Mouse (Mus musculus) MEL (cell line): ENCODE results near the gene Rgs9bp. TPM values are rescaled to one million over a fixed set of nuclear protein-coding genes. Genes with fewer than 3 reads are reported as not detected.
A peak's percentile ranks its signal among the peaks of the same experiment; 100 is the strongest.

Source experiments
- DNase-seq: peaks from one replicate; pipeline ENCODE4 v3.0.0; 2011; ENCODE audit warnings: low read depth, low spot score
- H3K27ac ChIP-seq: 2 replicates; pipeline ENCODE4 v1.5.1; 2012; ENCODE audit warnings: low read depth, mild to moderate bottlenecking, control low read depth, low read length, moderate library complexity; ENCODE audit not compliant: control insufficient read depth
- H3K27me3 ChIP-seq, 2 experiments: fragments of 150-350 bp in 1 of 2; sonication (generic) in 1 of 2; 2 replicates each; pipeline ENCODE4 v1.6.1; 2012; ENCODE audit warnings: low read length in 2 of 2, mild to moderate bottlenecking in 2 of 2, improper control_type of control experiment in 1 of 2, moderate library complexity in 1 of 2; ENCODE audit not compliant: insufficient read depth in 2 of 2, control insufficient read depth in 1 of 2
- H3K36me3 ChIP-seq, 2 experiments: 2 replicates each; pipeline ENCODE4 v1.6.1; 2012 to 2014; ENCODE audit warnings: low read length in 2 of 2, improper control_type of control experiment in 1 of 2, inconsistent platforms in 1 of 2, mild to moderate bottlenecking in 1 of 2; ENCODE audit not compliant: insufficient read depth in 2 of 2, control insufficient read depth in 1 of 2
- H3K4me1 ChIP-seq, 2 experiments: fragments of 150-350 bp in 1 of 2; sonication (generic) in 1 of 2; 2 replicates each; pipeline ENCODE4 v1.6.1; 2012; ENCODE audit warnings: low read length in 2 of 2, improper control_type of control experiment in 1 of 2, mild to moderate bottlenecking in 1 of 2; ENCODE audit not compliant: insufficient read depth in 2 of 2, control insufficient read depth in 1 of 2
- H3K4me3 ChIP-seq, 2 experiments: fragments of 150-350 bp in 1 of 2; sonication (generic) in 1 of 2; 2 replicates each; pipeline ENCODE4 v1.5.1; 2012; ENCODE audit warnings: low read depth in 2 of 2, low read length in 2 of 2, mild to moderate bottlenecking in 2 of 2, moderate library complexity in 2 of 2, control low read depth in 1 of 2, improper control_type of control experiment in 1 of 2; ENCODE audit not compliant: control insufficient read depth in 1 of 2, insufficient read depth in 1 of 2
- H3K79me2 ChIP-seq: 2 replicates; pipeline ENCODE4 v1.6.1; 2012; ENCODE audit warnings: mild to moderate bottlenecking, low read length, moderate library complexity; ENCODE audit not compliant: control insufficient read depth, poor library complexity, insufficient read depth
- H3K9ac ChIP-seq: 2 replicates; pipeline ENCODE4 v1.6.1; 2012; ENCODE audit warnings: low read depth, mild to moderate bottlenecking, control low read depth, low read length, moderate library complexity; ENCODE audit not compliant: control insufficient read depth, poor library complexity, severe bottlenecking
- H3K9me3 ChIP-seq: fragments of 150-350 bp; sonication (generic); replicated peaks from 2 replicates; pipeline ENCODE4 v1.6.1; 2012; ENCODE audit warnings: mild to moderate bottlenecking, low read length, improper control_type of control experiment, moderate library complexity; ENCODE audit not compliant: insufficient read depth
- BHLHE40 ChIP-seq: IDR thresholded peaks from 2 replicates; pipeline ENCODE4 v1.6.1; 2012; ENCODE audit warnings: low read depth, mild to moderate bottlenecking, inconsistent platforms, low read length, improper control_type of control experiment, borderline replicate concordance
- CHD1 ChIP-seq: IDR thresholded peaks from 2 replicates; pipeline ENCODE4 v1.6.1; 2012; ENCODE audit warnings: low read depth, mild to moderate bottlenecking, inconsistent platforms, low read length, improper control_type of control experiment
- EP300 ChIP-seq, 2 experiments: IDR thresholded peaks; 2 replicates each; pipeline ENCODE4 v1.6.1; 2011; ENCODE audit warnings: improper control_type of control experiment in 2 of 2, low read length in 2 of 2, low read depth in 1 of 2, mild to moderate bottlenecking in 1 of 2
- GABPA ChIP-seq: IDR thresholded peaks from 2 replicates; pipeline ENCODE4 v1.6.1; 2012; ENCODE audit warnings: low read depth, mild to moderate bottlenecking, inconsistent platforms, low read length, improper control_type of control experiment, moderate library complexity
- GATA1 ChIP-seq: IDR thresholded peaks from 2 replicates; pipeline ENCODE4 v1.6.1; 2011; ENCODE audit warnings: low read depth, low read length, improper control_type of control experiment
- MAFK ChIP-seq: IDR thresholded peaks from 2 replicates; pipeline ENCODE4 v1.6.1; 2011; ENCODE audit warnings: low read depth, mild to moderate bottlenecking, low read length, improper control_type of control experiment, borderline replicate concordance
- MEF2A ChIP-seq: IDR thresholded peaks from 2 replicates; pipeline ENCODE4 v1.6.1; 2014; ENCODE audit warnings: low read depth, mild to moderate bottlenecking, inconsistent platforms, low read length, improper control_type of control experiment; ENCODE audit not compliant: poor library complexity, insufficient replicate concordance, severe bottlenecking; ENCODE audit errors: extremely low read depth
- MXI1 ChIP-seq: IDR thresholded peaks from 2 replicates; pipeline ENCODE4 v1.6.1; 2011; ENCODE audit warnings: mild to moderate bottlenecking, low read depth, low read length, improper control_type of control experiment
- MYB ChIP-seq: IDR thresholded peaks from 2 replicates; pipeline ENCODE4 v1.6.1; 2011; ENCODE audit warnings: mild to moderate bottlenecking, low read depth, low read length, improper control_type of control experiment
- MYC ChIP-seq: IDR thresholded peaks from 2 replicates; pipeline ENCODE4 v1.6.1; 2011; ENCODE audit warnings: low read depth, mild to moderate bottlenecking, low read length, improper control_type of control experiment, moderate library complexity
- POLR2AphosphoS2 ChIP-seq: IDR thresholded peaks from 2 replicates; pipeline ENCODE4 v1.6.1; 2011; ENCODE audit warnings: low read length, improper control_type of control experiment
- RAD21 ChIP-seq: IDR thresholded peaks from 2 replicates; pipeline ENCODE4 v1.6.1; 2011; ENCODE audit warnings: mild to moderate bottlenecking, low read depth, low read length, improper control_type of control experiment
- TAL1 ChIP-seq: IDR thresholded peaks from 2 replicates; pipeline ENCODE4 v1.6.1; 2012; ENCODE audit warnings: mild to moderate bottlenecking, inconsistent platforms, low read length, moderate library complexity, mixed read lengths
- TBP ChIP-seq: IDR thresholded peaks from 2 replicates; pipeline ENCODE4 v1.8.0; 2011; ENCODE audit warnings: low read depth, low read length, improper control_type of control experiment
- TCF12 ChIP-seq: IDR thresholded peaks from 2 replicates; pipeline ENCODE4 v1.6.1; 2014; ENCODE audit warnings: low read depth, mild to moderate bottlenecking, inconsistent platforms, low read length, improper control_type of control experiment, moderate library complexity
- UBTF ChIP-seq: IDR thresholded peaks from 2 replicates; pipeline ENCODE4 v1.6.1; 2012; ENCODE audit warnings: low read depth, mild to moderate bottlenecking, inconsistent platforms, low read length, improper control_type of control experiment, moderate library complexity, borderline replicate concordance; ENCODE audit not compliant: insufficient read depth
- USF1 ChIP-seq: IDR thresholded peaks from 2 replicates; pipeline ENCODE4 v1.6.1; 2014; ENCODE audit warnings: low read depth, mild to moderate bottlenecking, inconsistent platforms, low read length, improper control_type of control experiment, moderate library complexity
- polyA plus RNA-seq, 2 experiments: library from polyadenylated mRNA; stranded (reverse) in 1 of 2; unstranded in 1 of 2; fragments of >175 nt in 1 of 2; fragments of >200 nt in 1 of 2; gene quantifications; 2 replicates each; pipeline versions ENCODE4 v1.2.1 to v1.2.4; 2012; ENCODE audit warnings: low replicate concordance in 2 of 2, low read depth in 1 of 2; ENCODE audit not compliant: insufficient read length in 2 of 2, insufficient read depth in 1 of 2, missing spikeins in 1 of 2
- total RNA-seq: library from RNA; depleted of rRNA; stranded (reverse); fragments of 300-350 nt; gene quantifications from 2 replicates; pipeline ENCODE4 v1.2.3, GENCODE M21; 2012

The Rgs9bp gene
- total and polyA plus RNA-seq, 3 experiments = 0.12 to 0.43 TPM; not detected in 1

DNA sequence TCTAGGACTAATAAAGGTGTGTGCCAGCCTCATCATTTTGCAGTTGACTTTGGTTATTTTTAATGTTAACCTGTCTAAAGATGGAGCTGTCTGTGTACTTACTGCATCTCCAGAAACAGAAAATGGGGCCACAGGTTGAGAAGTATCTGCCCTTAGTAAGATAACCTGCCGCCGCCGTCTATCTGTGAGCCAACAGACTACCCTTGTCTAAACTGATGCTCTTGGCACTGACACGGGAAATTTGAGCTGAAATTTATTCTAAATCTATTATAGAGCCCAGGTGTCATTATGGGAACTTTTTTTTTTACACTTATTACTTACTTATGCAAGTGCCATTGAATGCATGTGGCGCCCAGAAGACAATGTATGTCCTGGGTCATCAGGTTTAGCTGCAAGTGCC lies 28.5 kb downstream of the Rgs9bp start (continued):
- no peak for TF ChIP-seq UBTF
- TF ChIP-seq MAFK = no peak
- TF ChIP-seq MYB = peak; percentile 64; the same call in 1 of the 2 replicates
- TF ChIP-seq MEF2A = no peak
- TF ChIP-seq TAL1 = peak; percentile 76
- no peak for TF ChIP-seq POLR2AphosphoS2
- no peak for TF ChIP-seq TBP
- no peak for TF ChIP-seq USF1
- TF ChIP-seq GABPA = no peak
- TF ChIP-seq MXI1 = no peak
- TF ChIP-seq CHD1 = no peak
- TF ChIP-seq TCF12 = peak; percentile 94
- no peak for TF ChIP-seq MYC
- no peak for TF ChIP-seq BHLHE40

DNA sequence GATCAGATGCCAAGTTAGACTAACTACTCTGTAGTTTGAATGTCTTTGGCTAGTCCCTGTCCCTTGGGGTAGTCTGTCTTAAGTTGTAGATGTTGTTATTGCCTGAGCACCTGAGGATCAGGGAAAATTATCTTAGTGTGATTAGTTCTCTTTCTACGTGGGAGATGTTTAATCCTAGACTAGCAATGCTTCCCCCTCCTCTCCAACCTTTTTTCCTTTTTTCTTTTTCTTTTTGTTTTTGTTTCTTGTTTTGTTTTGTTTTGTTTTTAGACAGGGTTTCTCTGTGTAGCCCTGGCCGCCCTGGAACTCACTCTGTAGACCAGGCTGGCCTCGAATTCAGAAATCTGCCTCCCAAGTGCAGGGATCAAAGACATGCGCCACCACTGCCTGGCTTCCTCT lies 29.2 kb downstream of the Rgs9bp start, which contains the start of gene Nudt19:
TSS of gene Nudt19 (minus strand) at position 100 of the 399 bp plus-strand sequence.
- H3K27me3 ChIP-seq = no peaks in the 10 kb centered on the region
- DNase-seq = no peak
- H3K9me3 ChIP-seq = no peaks in the 10 kb centered on the region
- peak within 1 kb of the TSS; percentile 87 for H3K27ac ChIP-seq
- TF ChIP-seq EP300 (IDR thresholded peaks at IDR 0.05; ENCODE audit: low read depth in 1 of 2, low read length in 2 of 2) = 0 out of 4 replicates have a peak, but pooled peaks of 1 of the 2 experiments have one; percentile 4
- no peak for TF ChIP-seq GATA1
- TF ChIP-seq RAD21 = no peak
- peaks cover 2 to 42% of the 10 kb centered on the region in 2 experiments; a peak in 3 of 4 replicates for H3K36me3 ChIP-seq
- H3K79me2 ChIP-seq = peaks cover 15% of the 10 kb centered on the region
- peak within 1 kb of the TSS; percentile 94 for H3K9ac ChIP-seq
- H3K4me3 ChIP-seq = peak within 1 kb of the TSS; percentile 78 to 83
- peaks cover 14 to 41% of the 10 kb centered on the region in 2 experiments for H3K4me1 ChIP-seq
